Mouse (Mus musculus) urinary bladder, postnatal 10 days (tissue): Measurements from ENCODE around the gene Lgals2.

ENCODE experiments used
- DNase-seq: peaks from one replicate; pipeline ENCODE4 v3.0.0; 2022; ENCODE audit warnings: low spot score

Gene Lgals2

GRCm38 (mm10) chr15:78843581-78844469 is 11.5 kb downstream of the Lgals2 start:
- no peak for DNase-seq

- DNase-seq = no peak
These were observed 12.8 kb downstream of the Lgals2 start, which contains the start of gene Cdc42ep1 for GRCm38 (mm10) chr15:78842371-78843163. Cdc42ep1 (plus strand) TSS chr15:78842624.

- DNase-seq = no peak
These were observed 14.1 kb downstream of the Lgals2 start for GRCm38 (mm10) chr15:78841161-78841790.

- DNase-seq = no peak
These were observed 14.6 kb downstream of the Lgals2 start for GRCm38 (mm10) chr15:78840751-78841150.

GRCm38 (mm10) chr15:78840241-78840640 is 15.1 kb downstream of the Lgals2 start:
- no peak for DNase-seq

GRCm38 (mm10) chr15:78839744-78840143 is 15.6 kb downstream of the Lgals2 start:
- DNase-seq = no peak

- no peak for DNase-seq
These were observed 19.2 kb downstream of the Lgals2 start for GRCm38 (mm10) chr15:78836086-78836621.

GRCm38 (mm10) chr15:78835200-78836085 is 19.9 kb downstream of the Lgals2 start:
- no peak for DNase-seq

- DNase-seq = no peak
These were observed 20.9 kb downstream of the Lgals2 start for GRCm38 (mm10) chr15:78834233-78835005.

GRCm38 (mm10) chr15:78833582-78833981 is 21.7 kb downstream of the Lgals2 start:
- DNase-seq = no peak

- DNase-seq = no peak
These were observed 22.6 kb downstream of the Lgals2 start for GRCm38 (mm10) chr15:78832701-78833123.

- no peak for DNase-seq
These were observed 23.3 kb downstream of the Lgals2 start for GRCm38 (mm10) chr15:78831720-78832657.

- DNase-seq = no peak
These were observed 24.3 kb downstream of the Lgals2 start for GRCm38 (mm10) chr15:78830742-78831719.

- DNase-seq = no peak
These were observed 25.7 kb downstream of the Lgals2 start for GRCm38 (mm10) chr15:78829636-78830035.

GRCm38 (mm10) chr15:78828315-78828714 is 27.0 kb downstream of the Lgals2 start:
- no peak for DNase-seq

- no peak for DNase-seq
These were observed 28.8 kb downstream of the Lgals2 start for GRCm38 (mm10) chr15:78826213-78827204.

- DNase-seq = no peak
These were observed 39.3 kb downstream of the Lgals2 start for GRCm38 (mm10) chr15:78816074-78816391.
